Mouse (Mus musculus): ENCODE measurements around the gene Fen1. TPM values are rescaled to one million over a fixed set of nuclear protein-coding genes. Genes with fewer than 3 reads are reported as not detected.

The Fen1 gene
- polyA plus RNA-seq, 1 experiment from 2014 or later: 200 TPM

GRCm38 (mm10) chr19:10232327-10233017, 28.5 kb upstream of the Fen1 start:
- H3K27ac ChIP-seq: no peak overlapping the region
- peaks cover 5% of the 10 kb centered on the region; the same call in 1 of the 2 replicates for H3K36me3 ChIP-seq
- no peak overlapping the region for H3K4me2 ChIP-seq
- no peak for ATAC-seq
- H3K9ac ChIP-seq: no peak overlapping the region
- H3K9me3 ChIP-seq (replicated peaks): no peaks in the 10 kb centered on the region
- peaks cover 39% of the 10 kb centered on the region for H3K4me1 ChIP-seq
- H3K27me3 ChIP-seq (replicated peaks): peaks cover 41% of the 10 kb centered on the region
- H3K4me3 ChIP-seq: no peak overlapping the region
- WGBS (ENCODE audit: insufficient replicate concordance): 39% methylated on average over 9 of the region's 9 CpGs

GRCm38 (mm10) chr19:10231871-10232270, 27.9 kb upstream of the Fen1 start:
- Histone ChIP-seq H3K36me3 (peaks cover 5% of the 10 kb centered on the region; the same call in 1 of the 2 replicates), H3K27ac (peak overlapping the region; percentile 15; the same call in 1 of the 2 replicates), H3K9me3 (replicated peaks) (no peaks in the 10 kb centered on the region), H3K4me1 (peaks cover 39% of the 10 kb centered on the region), H3K4me2 (no peak overlapping the region), H3K4me3 (no peak overlapping the region), H3K9ac (no peak overlapping the region), H3K27me3 (replicated peaks) (peaks cover 39% of the 10 kb centered on the region)
- ATAC-seq: no peak
- WGBS (ENCODE audit: insufficient replicate concordance): 34% methylated on average over 5 of the region's 5 CpGs

GRCm38 (mm10) chr19:10231016-10231415, 27.0 kb upstream of the Fen1 start:
- Histone ChIP-seq H3K9ac (no peak overlapping the region), H3K4me3 (no peak overlapping the region), H3K27ac (no peak overlapping the region), H3K27me3 (replicated peaks) (peaks cover 39% of the 10 kb centered on the region), H3K4me1 (peaks cover 38% of the 10 kb centered on the region), H3K4me2 (no peak overlapping the region), H3K36me3 (peaks cover 5% of the 10 kb centered on the region; the same call in 1 of the 2 replicates), H3K9me3 (replicated peaks) (no peaks in the 10 kb centered on the region)
- 28% methylated on average over 7 of the region's 7 CpGs for WGBS (ENCODE audit: insufficient replicate concordance)
- ATAC-seq: no peak

GRCm38 (mm10) chr19:10225767-10226166, 21.8 kb upstream of the Fen1 start:
- Histone ChIP-seq H3K9me3 (replicated peaks) (no peaks in the 10 kb centered on the region), H3K9ac (no peak overlapping the region), H3K27ac (peak overlapping the region; percentile 42; the same call in 1 of the 2 replicates), H3K27me3 (replicated peaks) (peaks cover 28% of the 10 kb centered on the region), H3K4me1 (peaks cover 41% of the 10 kb centered on the region), H3K36me3 (peaks cover 15% of the 10 kb centered on the region), H3K4me3 (no peak overlapping the region), H3K4me2 (no peak overlapping the region)
- no peak for ATAC-seq
- WGBS (ENCODE audit: insufficient replicate concordance): 49% methylated on average over 4 of the region's 4 CpGs

- WGBS (ENCODE audit: insufficient replicate concordance): 29% methylated on average over 26 of the region's 26 CpGs
- Histone ChIP-seq H3K4me2 (peak overlapping the region; percentile 10), H3K9me3 (replicated peaks) (no peaks in the 10 kb centered on the region), H3K9ac (no peak overlapping the region), H3K36me3 (peaks cover 20% of the 10 kb centered on the region), H3K27me3 (replicated peaks) (peaks cover 20% of the 10 kb centered on the region), H3K4me3 (no peak overlapping the region), H3K27ac (peak overlapping the region; percentile 42; the same call in 1 of the 2 replicates), H3K4me1 (peaks cover 36% of the 10 kb centered on the region)
- ATAC-seq: 0 out of 2 replicates have a peak, but pooled peaks have one; percentile 7
These were observed 20.9 kb upstream of the Fen1 start for GRCm38 (mm10) chr19:10224637-10225453.

- H3K4me1 ChIP-seq: peaks cover 34% of the 10 kb centered on the region
- H3K9me3 ChIP-seq (replicated peaks): no peaks in the 10 kb centered on the region
- 46% methylated on average over 4 of the region's 4 CpGs for WGBS (ENCODE audit: insufficient replicate concordance)
- ATAC-seq: no peak
- H3K4me3 ChIP-seq: no peak overlapping the region
- H3K9ac ChIP-seq: no peak overlapping the region
- no peak overlapping the region for H3K27ac ChIP-seq
- peaks cover 21% of the 10 kb centered on the region for H3K36me3 ChIP-seq
- H3K27me3 ChIP-seq (replicated peaks): peaks cover 11% of the 10 kb centered on the region
- no peak overlapping the region for H3K4me2 ChIP-seq
These were observed 19.6 kb upstream of the Fen1 start for GRCm38 (mm10) chr19:10223561-10223960.

- 23% methylated on average over 8 of the region's 8 CpGs for WGBS (ENCODE audit: insufficient replicate concordance)
- Histone ChIP-seq H3K9me3 (replicated peaks) (no peaks in the 10 kb centered on the region), H3K4me2 (no peak overlapping the region), H3K36me3 (peaks cover 26% of the 10 kb centered on the region), H3K27me3 (replicated peaks) (peaks cover 9% of the 10 kb centered on the region; the same call in 1 of the 2 replicates), H3K4me1 (peaks cover 32% of the 10 kb centered on the region), H3K27ac (no peak overlapping the region), H3K4me3 (no peak overlapping the region), H3K9ac (no peak overlapping the region; the same call in 1 of the 2 replicates)
- ATAC-seq: no peak
These were observed 18.7 kb upstream of the Fen1 start for GRCm38 (mm10) chr19:10222656-10223055.

- H3K4me2 ChIP-seq: no peak overlapping the region
These were observed 17.6 kb upstream of the Fen1 start for GRCm38 (mm10) chr19:10221585-10221984.

GRCm38 (mm10) chr19:10219593-10219992, 15.6 kb upstream of the Fen1 start:
- Histone ChIP-seq H3K4me3 (no peak overlapping the region), H3K4me2 (no peak overlapping the region), H3K27ac (no peak overlapping the region), H3K4me1 (peaks cover 16% of the 10 kb centered on the region), H3K9me3 (replicated peaks) (no peaks in the 10 kb centered on the region), H3K36me3 (peaks cover 35% of the 10 kb centered on the region), H3K9ac (no peak overlapping the region), H3K27me3 (replicated peaks) (peaks cover 4% of the 10 kb centered on the region; the same call in 1 of the 2 replicates)
- ATAC-seq: no peak
- WGBS (ENCODE audit: insufficient replicate concordance): 62% methylated on average over 6 of the region's 6 CpGs

More at GRCm38 (mm10) chr19:10221585-10221984, 17.6 kb upstream of the Fen1 start:
- Histone ChIP-seq H3K27me3 (replicated peaks) (peaks cover 9% of the 10 kb centered on the region; the same call in 1 of the 2 replicates), H3K9me3 (replicated peaks) (no peaks in the 10 kb centered on the region), H3K27ac (no peak overlapping the region), H3K4me3 (no peak overlapping the region), H3K9ac (no peak overlapping the region), H3K4me1 (peaks cover 32% of the 10 kb centered on the region), H3K36me3 (peaks cover 26% of the 10 kb centered on the region)
- 33% methylated on average over 4 of the region's 4 CpGs for WGBS (ENCODE audit: insufficient replicate concordance)
- ATAC-seq: no peak

- Histone ChIP-seq H3K27ac (no peak overlapping the region), H3K9ac (no peak overlapping the region), H3K36me3 (peaks cover 37% of the 10 kb centered on the region), H3K4me2 (no peak overlapping the region), H3K4me3 (no peak overlapping the region), H3K4me1 (peaks cover 14% of the 10 kb centered on the region), H3K27me3 (replicated peaks) (no peaks in the 10 kb centered on the region; the same call in 1 of the 2 replicates), H3K9me3 (replicated peaks) (no peaks in the 10 kb centered on the region)
- 27% methylated on average over 3 of the region's 3 CpGs for WGBS (ENCODE audit: insufficient replicate concordance)
- ATAC-seq: no peak
These were observed 15.1 kb upstream of the Fen1 start for GRCm38 (mm10) chr19:10219108-10219507.

- ATAC-seq: no peak
- Histone ChIP-seq H3K4me1 (peaks cover 10% of the 10 kb centered on the region), H3K27ac (no peak overlapping the region), H3K9ac (no peak overlapping the region), H3K4me3 (no peak overlapping the region), H3K27me3 (replicated peaks) (no peaks in the 10 kb centered on the region; the same call in 1 of the 2 replicates), H3K36me3 (peaks cover 55% of the 10 kb centered on the region), H3K4me2 (no peak overlapping the region), H3K9me3 (replicated peaks) (no peaks in the 10 kb centered on the region)
- 57% methylated on average over 8 of the region's 8 CpGs for WGBS (ENCODE audit: insufficient replicate concordance)
These were observed 12.1 kb upstream of the Fen1 start for GRCm38 (mm10) chr19:10216101-10216500.
